Mouse (Mus musculus) neural tube, embryonic 14.5 days (tissue): ENCODE measurements around the gene Gm44503. TPM values are rescaled to one million over a fixed set of nuclear protein-coding genes. Genes with fewer than 3 reads are reported as not detected.
A peak's percentile ranks its signal among the peaks of the same experiment; 100 is the strongest.

Source experiments
- ATAC-seq: fragments of 200-750 bp; cut with Nextera tagmentation; 2 replicates; pipeline ENCODE4 v1.8.0; 2017; ENCODE audit warnings: low read depth, mild to moderate bottlenecking, moderate TSS enrichment, moderate library complexity
- H3K27ac ChIP-seq: fragments of 300-500 bp; sonication (generic); 2 replicates; pipeline ENCODE4 v1.5.1; 2014; ENCODE audit warnings: low read depth, mild to moderate bottlenecking, control low read depth, low read length, moderate library complexity, mixed read lengths
- H3K27me3 ChIP-seq: fragments of 300-500 bp; sonication (generic); 2 replicates; pipeline ENCODE4 v1.6.1; 2014; ENCODE audit warnings: low read length; ENCODE audit not compliant: control insufficient read depth, insufficient read depth
- H3K36me3 ChIP-seq: fragments of 300-500 bp; sonication (generic); 2 replicates; pipeline ENCODE4 v1.6.1; 2014; ENCODE audit warnings: low read length, mixed read lengths; ENCODE audit not compliant: control insufficient read depth, insufficient read depth
- H3K4me1 ChIP-seq: fragments of 300-500 bp; sonication (generic); 2 replicates; pipeline ENCODE4 v1.6.1; 2014; ENCODE audit warnings: low read length; ENCODE audit not compliant: control insufficient read depth, insufficient read depth
- H3K4me2 ChIP-seq: fragments of 300-500 bp; sonication (generic); 2 replicates; pipeline ENCODE4 v1.6.1; 2014; ENCODE audit warnings: mild to moderate bottlenecking, low read depth, low read length, control low read depth
- H3K4me3 ChIP-seq: fragments of 300-500 bp; sonication (generic); 2 replicates; pipeline ENCODE4 v1.5.1; 2014; ENCODE audit warnings: low read depth, low read length, control low read depth, mixed read lengths
- H3K9ac ChIP-seq: fragments of 300-500 bp; sonication (generic); replicated peaks from 2 replicates; pipeline ENCODE4 v1.6.1; 2014; ENCODE audit warnings: low read depth, mild to moderate bottlenecking, control low read depth, low read length, mixed read lengths
- H3K9me3 ChIP-seq: fragments of 300-500 bp; sonication (generic); 2 replicates; pipeline ENCODE4 v1.6.1; 2016; ENCODE audit warnings: low read length; ENCODE audit not compliant: control insufficient read depth
- WGBS: fragments of 180-500 bp; shearing (Covaris S2); extraction: QIAGEN DNeasy Blood & Tissue Kit; methylation state at CpG from one replicate; pipeline ENCODE4 v1.1.7; 2014; 5-methylcytosine and 5-hydroxymethylcytosine counted together
- polyA plus RNA-seq: library from polyadenylated mRNA; unstranded; fragments of >200 nt; fragmentation: Nextera tagmentation; extraction: Ambion mirVana; gene quantifications from 2 replicates; pipeline ENCODE4 v1.2.1, GENCODE M21; 2014

Gm44503 gene
- polyA plus RNA-seq, 1 experiment from 2014 or later = not detected

GRCm38 (mm10) chr9:73030443-73030842, 71.8 kb downstream of the Gm44503 start:
- Histone ChIP-seq H3K36me3 (peaks cover 6% of the 10 kb centered on the region; the same call in 1 of the 2 replicates), H3K27ac (no peak overlapping the region), H3K4me1 (0 out of 2 replicates have a peak, but pooled peaks cover 2% of the 10 kb centered on the region), H3K27me3 (no peaks in the 10 kb centered on the region), H3K9me3 (no peaks in the 10 kb centered on the region), H3K4me3 (no peak overlapping the region), H3K4me2 (no peak overlapping the region), H3K9ac (no peak overlapping the region)
- no peak for ATAC-seq
- 94% methylated on average over 1 of the region's 1 CpGs for WGBS

GRCm38 (mm10) chr9:73031421-73031820, 72.8 kb downstream of the Gm44503 start:
- no peak overlapping the region for H3K4me3 ChIP-seq
- no peaks in the 10 kb centered on the region for H3K4me1 ChIP-seq
- no peaks in the 10 kb centered on the region for H3K27me3 ChIP-seq
- H3K9ac ChIP-seq = no peak overlapping the region
- H3K9me3 ChIP-seq = no peaks in the 10 kb centered on the region
- WGBS = 69% methylated on average over 4 of the region's 4 CpGs
- H3K4me2 ChIP-seq = no peak overlapping the region
- H3K27ac ChIP-seq = no peak overlapping the region
- no peak for ATAC-seq
- peaks cover 6% of the 10 kb centered on the region for H3K36me3 ChIP-seq

GRCm38 (mm10) chr9:73033406-73033805, 74.8 kb downstream of the Gm44503 start:
- Histone ChIP-seq H3K4me1 (no peaks in the 10 kb centered on the region), H3K27me3 (no peaks in the 10 kb centered on the region), H3K36me3 (peaks cover 6% of the 10 kb centered on the region), H3K4me3 (no peak overlapping the region), H3K9ac (no peak overlapping the region), H3K27ac (no peak overlapping the region), H3K9me3 (no peaks in the 10 kb centered on the region), H3K4me2 (no peak overlapping the region)
- WGBS = 100% methylated on average over 1 of the region's 1 CpGs
- no peak for ATAC-seq

GRCm38 (mm10) chr9:73039222-73039945, 80.7 kb downstream of the Gm44503 start:
- ATAC-seq = peak; percentile 92

GRCm38 (mm10) chr9:73040080-73040479, 81.4 kb downstream of the Gm44503 start, which contains the start of gene Pigb:
Gene Pigb (minus strand): TSS chr9:73040378.
- Histone ChIP-seq H3K9ac (peak within 1 kb of the TSS; percentile 76), H3K4me1 (peaks cover 6% of the 10 kb centered on the region), H3K27me3 (no peaks in the 10 kb centered on the region), H3K9me3 (no peaks in the 10 kb centered on the region), H3K27ac (peak within 1 kb of the TSS; percentile 73), H3K36me3 (no peaks in the 10 kb centered on the region; the same call in 1 of the 2 replicates), H3K4me3 (peak within 1 kb of the TSS; percentile 82), H3K4me2 (peak within 1 kb of the TSS; percentile 80)
- 32% methylated on average over 6 of the region's 6 CpGs for WGBS
- no peak for ATAC-seq

More at GRCm38 (mm10) chr9:73039222-73039945, 80.7 kb downstream of the Gm44503 start:
- Histone ChIP-seq H3K4me3 (peak overlapping the region; percentile 82), H3K4me1 (peaks cover 5% of the 10 kb centered on the region), H3K27ac (peak overlapping the region; percentile 73), H3K9me3 (no peaks in the 10 kb centered on the region), H3K9ac (peak overlapping the region; percentile 76), H3K27me3 (no peaks in the 10 kb centered on the region), H3K4me2 (peak overlapping the region; percentile 80), H3K36me3 (no peaks in the 10 kb centered on the region; the same call in 1 of the 2 replicates)
- under 1% methylated on average over 47 of the region's 49 CpGs for WGBS

- ATAC-seq = peak; percentile 57
- Histone ChIP-seq H3K36me3 (no peaks in the 10 kb centered on the region), H3K4me2 (peak within 1 kb of the TSS; percentile 63), H3K27ac (no peak within 1 kb of the TSS), H3K9me3 (no peaks in the 10 kb centered on the region), H3K4me1 (peaks cover 7% of the 10 kb centered on the region), H3K9ac (peak within 1 kb of the TSS; percentile 62), H3K27me3 (no peaks in the 10 kb centered on the region), H3K4me3 (peak within 1 kb of the TSS; percentile 40)
- 2% methylated on average over 41 of the region's 41 CpGs for WGBS
These were observed 85.8 kb downstream of the Gm44503 start, which contains the start of gene Rab27a for GRCm38 (mm10) chr9:73044146-73045079. Gene Rab27a (plus strand): TSS chr9:73044854.

- peak overlapping the region; percentile 63 for H3K4me2 ChIP-seq
- H3K9ac ChIP-seq = no peak overlapping the region; the same call in 1 of the 2 replicates
- H3K27ac ChIP-seq = no peak overlapping the region
- H3K9me3 ChIP-seq = no peaks in the 10 kb centered on the region
- no peaks in the 10 kb centered on the region for H3K27me3 ChIP-seq
- peak overlapping the region; percentile 40 for H3K4me3 ChIP-seq
- H3K36me3 ChIP-seq = no peaks in the 10 kb centered on the region
- no peak for ATAC-seq
- H3K4me1 ChIP-seq = peaks cover 5% of the 10 kb centered on the region
- 9% methylated on average over 7 of the region's 7 CpGs for WGBS
These were observed 86.6 kb downstream of the Gm44503 start for GRCm38 (mm10) chr9:73045204-73045603.

GRCm38 (mm10) chr9:73045711-73046110, 87.1 kb downstream of the Gm44503 start:
- Histone ChIP-seq H3K4me2 (peak overlapping the region; percentile 63), H3K9ac (no peak overlapping the region)
- WGBS = 65% methylated on average over 10 of the region's 10 CpGs

More at GRCm38 (mm10) chr9:73045711-73046110, 87.1 kb downstream of the Gm44503 start:
- Histone ChIP-seq H3K9me3 (no peaks in the 10 kb centered on the region), H3K27me3 (no peaks in the 10 kb centered on the region), H3K27ac (no peak overlapping the region), H3K4me3 (peak overlapping the region; percentile 40; the same call in 1 of the 2 replicates), H3K36me3 (no peaks in the 10 kb centered on the region), H3K4me1 (0 out of 2 replicates have a peak, but pooled peaks cover 2% of the 10 kb centered on the region)
- ATAC-seq = no peak
